Mouse (Mus musculus) lung, embryonic 15.5 days (tissue): ENCODE measurements around the gene Fcrla. TPM values are rescaled to one million over a fixed set of nuclear protein-coding genes. Genes with fewer than 3 reads are reported as not detected.

Experiments
- ATAC-seq: fragments of 200-750 bp; cut with Nextera tagmentation; 2 replicates; pipeline ENCODE4 v1.8.0; 2017; ENCODE audit warnings: moderate number of reproducible peaks, borderline replicate concordance; ENCODE audit not compliant: low FRiP score, low TSS enrichment; ENCODE audit errors: extremely low read depth
- H3K27ac ChIP-seq: fragments of 300-500 bp; sonication (generic); 2 replicates; pipeline ENCODE4 v1.5.1; 2015; ENCODE audit warnings: moderate library complexity, mild to moderate bottlenecking, inconsistent platforms
- H3K27me3 ChIP-seq: fragments of 300-500 bp; sonication (generic); 2 replicates; pipeline ENCODE4 v1.6.1; 2015; ENCODE audit warnings: inconsistent platforms
- H3K36me3 ChIP-seq: fragments of 300-500 bp; sonication (generic); 2 replicates; pipeline ENCODE4 v1.6.1; 2015; ENCODE audit warnings: inconsistent platforms
- H3K4me1 ChIP-seq: fragments of 300-500 bp; sonication (generic); 2 replicates; pipeline ENCODE4 v1.6.1; 2015; ENCODE audit warnings: inconsistent platforms
- H3K4me2 ChIP-seq: fragments of 300-500 bp; sonication (generic); 2 replicates; pipeline ENCODE4 v1.6.1; 2015; ENCODE audit warnings: inconsistent platforms, mild to moderate bottlenecking, moderate library complexity
- H3K4me3 ChIP-seq: fragments of 300-500 bp; sonication (generic); 2 replicates; pipeline ENCODE4 v1.5.1; 2015; ENCODE audit warnings: mild to moderate bottlenecking, inconsistent platforms
- H3K9ac ChIP-seq: fragments of 300-500 bp; sonication (generic); 2 replicates; pipeline ENCODE4 v1.6.1; 2015; ENCODE audit warnings: inconsistent platforms
- H3K9me3 ChIP-seq: fragments of 300-500 bp; sonication (generic); 2 replicates; pipeline ENCODE4 v1.6.1; 2016; ENCODE audit warnings: inconsistent platforms
- WGBS: fragments of 180-500 bp; shearing (Covaris S2); methylation state at CpG from one replicate; pipeline ENCODE4 v1.1.7; 2015; 5-methylcytosine and 5-hydroxymethylcytosine counted together
- polyA plus RNA-seq: library from polyadenylated mRNA; unstranded; fragments of >200 nt; fragmentation: Nextera tagmentation; extraction: Ambion mirVana; gene quantifications from 2 replicates; pipeline ENCODE4 v1.2.1, GENCODE M21; 2015

Gene Fcrla
- polyA plus RNA-seq, 1 experiment from 2014 or later: 0.14 TPM

DNA sequence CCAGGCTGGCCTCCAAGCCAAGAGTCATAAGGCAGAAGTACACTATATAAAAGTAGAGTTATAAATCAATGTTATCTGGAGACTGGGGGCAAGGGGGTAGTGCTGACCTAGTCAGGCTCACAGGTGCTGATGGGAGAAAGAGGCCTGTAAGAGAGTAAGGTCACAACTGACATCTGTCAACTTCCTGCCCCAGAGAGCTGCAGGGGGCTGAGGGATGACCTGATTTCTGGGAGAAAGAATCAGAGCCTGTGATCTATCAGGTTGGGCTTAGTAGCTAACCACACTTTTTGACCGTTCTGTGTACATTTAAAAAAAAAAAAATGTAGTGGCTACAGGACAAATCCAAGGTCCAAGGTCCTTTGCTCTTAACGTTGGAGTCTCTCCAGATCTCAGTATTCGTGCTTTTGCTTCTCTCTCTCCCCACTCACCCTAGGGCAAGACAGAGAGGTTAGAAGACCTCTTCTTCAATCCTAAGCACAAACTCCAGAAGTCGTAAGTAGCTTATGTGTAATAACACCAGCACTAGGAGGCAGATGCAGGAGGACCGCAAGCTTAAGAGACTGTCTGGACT, 44.4 kb downstream of the Fcrla start:
- H3K4me2 ChIP-seq: no peak overlapping the region
- no peak overlapping the region for H3K4me3 ChIP-seq
- no peaks in the 10 kb centered on the region for H3K27me3 ChIP-seq
- H3K4me1 ChIP-seq: peaks cover 7% of the 10 kb centered on the region
- peaks cover 24% of the 10 kb centered on the region for H3K36me3 ChIP-seq
- no peak overlapping the region for H3K9ac ChIP-seq
- ATAC-seq: no peak
- 64% methylated on average over 5 of the region's 5 CpGs for WGBS
- H3K9me3 ChIP-seq: no peaks in the 10 kb centered on the region
- no peak overlapping the region for H3K27ac ChIP-seq

DNA sequence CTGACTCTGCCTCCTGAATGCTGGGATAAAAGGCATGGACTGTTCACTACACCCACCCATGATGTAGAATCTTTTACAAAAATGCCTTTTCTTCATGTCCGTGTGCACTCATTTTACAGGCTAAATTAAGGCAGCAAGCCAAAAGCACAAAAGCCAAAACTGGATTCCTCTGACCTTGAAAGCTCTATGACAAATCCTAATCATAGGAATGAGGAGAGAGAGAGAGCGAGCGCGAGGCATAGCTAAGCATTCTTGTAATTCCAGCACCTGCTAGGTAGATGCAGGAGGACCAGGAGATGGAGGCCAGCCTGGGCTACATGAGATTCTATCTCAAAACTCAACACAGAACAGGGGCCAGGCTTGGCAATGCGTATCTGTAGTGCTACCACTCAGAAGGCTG, 50.5 kb downstream of the Fcrla start:
- H3K4me2 ChIP-seq: no peak overlapping the region
- peaks cover 52% of the 10 kb centered on the region for H3K36me3 ChIP-seq
- no peak overlapping the region for H3K4me3 ChIP-seq
- WGBS: 87% methylated on average over 5 of the region's 5 CpGs
- no peak for ATAC-seq
- H3K27ac ChIP-seq: no peak overlapping the region
- H3K9ac ChIP-seq: no peak overlapping the region
- H3K4me1 ChIP-seq: no peaks in the 10 kb centered on the region
- no peaks in the 10 kb centered on the region for H3K27me3 ChIP-seq
- H3K9me3 ChIP-seq: no peaks in the 10 kb centered on the region

GRCm38 (mm10) chr1:170875676-170876075, 51.7 kb downstream of the Fcrla start:
- Histone ChIP-seq H3K27ac (no peak overlapping the region), H3K4me3 (no peak overlapping the region), H3K27me3 (no peaks in the 10 kb centered on the region), H3K36me3 (peaks cover 46% of the 10 kb centered on the region), H3K9me3 (no peaks in the 10 kb centered on the region), H3K9ac (no peak overlapping the region), H3K4me2 (no peak overlapping the region), H3K4me1 (no peaks in the 10 kb centered on the region)
- ATAC-seq: no peak
- WGBS: 68% methylated on average over 3 of the region's 3 CpGs

DNA sequence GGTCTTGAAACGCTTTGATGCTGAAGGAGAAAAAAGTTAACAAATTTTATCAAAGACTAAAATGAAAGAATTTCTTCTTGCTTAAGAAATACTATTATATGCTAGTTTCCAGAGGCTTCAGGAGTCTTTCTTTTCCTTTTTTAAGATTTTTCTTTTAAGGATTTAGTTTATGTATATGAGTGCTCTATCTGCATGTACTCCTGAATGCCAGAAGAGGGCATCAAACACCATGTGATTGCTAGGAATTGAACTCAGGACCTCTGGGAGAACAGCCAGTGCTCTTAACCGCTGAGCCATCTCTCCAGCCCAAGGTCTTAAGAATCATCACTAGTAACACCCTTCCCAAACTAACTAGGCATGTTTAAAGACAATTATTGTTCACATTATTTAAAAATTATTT, 55.4 kb downstream of the Fcrla start:
- Histone ChIP-seq H3K27ac (no peak overlapping the region), H3K9me3 (no peaks in the 10 kb centered on the region), H3K4me1 (peaks cover under 1% of the 10 kb centered on the region), H3K27me3 (no peaks in the 10 kb centered on the region), H3K36me3 (peaks cover 27% of the 10 kb centered on the region), H3K4me2 (no peak overlapping the region), H3K9ac (no peak overlapping the region), H3K4me3 (no peak overlapping the region)
- ATAC-seq: no peak
- 92% methylated on average over 2 of the region's 2 CpGs for WGBS

GRCm38 (mm10) chr1:170871402-170871801, 56.0 kb downstream of the Fcrla start:
- no peak for ATAC-seq
- Histone ChIP-seq H3K27me3 (no peaks in the 10 kb centered on the region), H3K9me3 (no peaks in the 10 kb centered on the region), H3K27ac (no peak overlapping the region), H3K9ac (no peak overlapping the region), H3K4me1 (peaks cover 6% of the 10 kb centered on the region), H3K4me3 (no peak overlapping the region), H3K36me3 (peaks cover 22% of the 10 kb centered on the region), H3K4me2 (no peak overlapping the region)
- 85% methylated on average over 6 of the region's 6 CpGs for WGBS

DNA sequence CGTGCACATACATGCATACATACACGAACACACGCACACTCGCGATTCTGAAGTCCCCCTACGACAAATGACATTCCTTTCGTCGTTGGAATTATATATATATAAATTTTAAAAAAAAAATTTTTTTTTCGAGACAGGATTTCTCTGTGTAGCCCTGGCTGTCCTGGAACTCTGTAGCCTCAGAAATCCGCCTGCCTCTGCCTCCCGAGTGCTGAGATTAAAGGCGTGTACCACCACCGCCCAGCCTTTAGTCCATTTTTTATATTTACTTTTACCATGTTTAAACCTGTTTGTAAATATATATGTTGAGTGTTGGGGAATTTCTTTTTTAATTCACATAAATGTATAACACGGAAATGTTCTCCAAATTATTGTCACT, 58.5 kb downstream of the Fcrla start:
- WGBS: 14% methylated on average over 14 of the region's 14 CpGs
- no peak for ATAC-seq
- H3K4me3 ChIP-seq: peak overlapping the region; percentile 84
- H3K27me3 ChIP-seq: no peaks in the 10 kb centered on the region
- H3K4me1 ChIP-seq: peaks cover 8% of the 10 kb centered on the region
- no peaks in the 10 kb centered on the region for H3K9me3 ChIP-seq
- H3K4me2 ChIP-seq: peak overlapping the region; percentile 58
- H3K9ac ChIP-seq: peak overlapping the region; percentile 79
- peaks cover 11% of the 10 kb centered on the region for H3K36me3 ChIP-seq
- no peak overlapping the region for H3K27ac ChIP-seq

GRCm38 (mm10) chr1:170868107-170868904, 59.1 kb downstream of the Fcrla start:
- Histone ChIP-seq H3K36me3 (peaks cover 7% of the 10 kb centered on the region), H3K27ac (peak overlapping the region; percentile 71), H3K4me2 (peak overlapping the region; percentile 58), H3K27me3 (no peaks in the 10 kb centered on the region), H3K9me3 (no peaks in the 10 kb centered on the region), H3K4me1 (peaks cover 8% of the 10 kb centered on the region), H3K9ac (peak overlapping the region; percentile 79), H3K4me3 (peak overlapping the region; percentile 84)
- WGBS: under 1% methylated on average over 33 of the region's 33 CpGs
- ATAC-seq: peak; percentile 88

GRCm38 (mm10) chr1:170867691-170868105, 59.7 kb downstream of the Fcrla start, which contains the start of gene Atf6:
TSS of gene Atf6 (minus strand) at chr1:170867771.
- no peaks in the 10 kb centered on the region for H3K9me3 ChIP-seq
- H3K4me1 ChIP-seq: peaks cover 8% of the 10 kb centered on the region
- peaks cover 7% of the 10 kb centered on the region for H3K36me3 ChIP-seq
- peak within 1 kb of the TSS; percentile 79 for H3K9ac ChIP-seq
- H3K4me2 ChIP-seq: peak within 1 kb of the TSS; percentile 58
- peak within 1 kb of the TSS; percentile 71 for H3K27ac ChIP-seq
- WGBS: under 1% methylated on average over 25 of the region's 25 CpGs
- H3K27me3 ChIP-seq: no peaks in the 10 kb centered on the region
- ATAC-seq: peak; percentile 85
- peak within 1 kb of the TSS; percentile 84 for H3K4me3 ChIP-seq

Other genes with a start within 250 kb of the Fcrla start
- gene Atf6, start 59.8 kb downstream of the Fcrla start, polyA plus RNA-seq: 9.1 and 10.1 TPM in 2 replicates
- 0.20 and 0.79 TPM in 2 replicates for gene Gm26620, start 42.5 kb downstream of the Fcrla start, polyA plus RNA-seq
- gene Dusp12, start 42.0 kb downstream of the Fcrla start, polyA plus RNA-seq: 34.1 and 37.0 TPM in 2 replicates
- not detected in 2 replicates for gene Fcrlb, start 14.6 kb downstream of the Fcrla start, polyA plus RNA-seq
- 2.8 and 3.7 TPM in 2 replicates for gene Fcgr2b, start 49.0 kb upstream of the Fcrla start, polyA plus RNA-seq
- 0.42 and 0.66 TPM in 2 replicates for gene Fcgr4, start 91.3 kb upstream of the Fcrla start, polyA plus RNA-seq
- gene Fcgr3, start 137.4 kb upstream of the Fcrla start, polyA plus RNA-seq: 13.2 and 15.1 TPM in 2 replicates
- gene Cfap126, start 186.3 kb upstream of the Fcrla start, polyA plus RNA-seq: 7.2 and 8.3 TPM in 2 replicates
- 256 and 267 TPM in 2 replicates for gene Sdhc, start 223.0 kb upstream of the Fcrla start, polyA plus RNA-seq
- gene Mpz, start 223.1 kb upstream of the Fcrla start, polyA plus RNA-seq: 0.69 and 1.0 TPM in 2 replicates